Mouse (Mus musculus): Measurements from ENCODE around the gene Arf4.

DNA sequence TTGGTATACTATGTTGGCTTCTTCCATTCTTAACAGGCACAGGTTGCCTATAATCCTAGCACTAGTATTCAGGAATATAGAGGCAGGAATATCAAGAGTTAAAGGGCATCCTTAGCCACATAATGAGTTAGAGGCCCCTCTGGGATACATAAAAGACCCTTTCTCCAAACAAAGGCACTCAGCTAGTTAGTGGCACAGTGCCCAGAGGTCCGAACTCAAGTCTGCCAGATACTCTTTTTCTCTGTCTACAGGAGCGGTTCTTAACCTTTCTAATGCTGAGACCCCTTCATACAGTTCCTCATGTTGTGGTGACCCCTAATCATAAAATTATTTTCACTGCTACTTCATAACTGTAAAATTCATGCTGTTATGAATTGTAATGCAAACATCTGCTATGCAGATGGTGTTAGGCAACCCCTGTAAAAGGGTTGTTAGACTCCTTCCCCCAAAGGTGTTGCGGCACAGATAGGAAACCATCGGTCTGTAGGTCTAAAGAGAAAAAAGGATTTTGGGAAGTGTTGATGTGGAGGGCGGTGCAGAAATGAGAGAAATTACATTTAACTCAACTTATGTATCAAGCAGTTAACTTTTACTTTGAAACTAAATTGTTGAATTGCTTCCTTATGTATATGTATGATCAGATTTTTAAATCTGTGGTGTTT, 8.2 kb downstream of the Arf4 start:
- TF ChIP-seq CTCF (IDR thresholded peaks at IDR 0.05; ENCODE audit: extremely low read depth, insufficient read length, insufficient replicate concordance, low read depth, low read length), result no peak
- no peak for TF ChIP-seq POLR2A (IDR thresholded peaks at IDR 0.05; ENCODE audit: low read depth, low read length)

Measured in small intestine, adult 2 months (tissue).